Comparison of ENCODE assay signal across 24 mouse cellular contexts in the genomic region with DNA sequence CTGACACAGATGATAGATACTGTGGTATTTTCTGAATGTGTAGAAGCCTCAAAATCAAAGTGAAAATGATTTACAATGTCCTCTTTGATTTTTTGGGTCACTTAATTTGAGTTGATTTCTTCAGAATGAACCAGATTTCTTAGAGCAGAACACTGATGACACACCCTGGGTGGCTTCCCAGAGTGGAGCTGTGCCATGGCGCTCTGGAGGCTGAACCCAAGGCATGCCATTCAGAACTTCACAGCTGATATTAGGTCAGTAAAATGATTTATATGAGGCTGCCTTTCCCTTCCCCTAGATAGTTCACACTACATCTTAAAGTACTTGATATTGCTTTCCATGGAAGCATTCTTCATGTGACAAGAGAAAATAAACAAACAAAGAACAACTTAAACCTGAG. TPM values are rescaled to one million over a fixed set of nuclear protein-coding genes. Genes with fewer than 3 reads are reported as not detected.
DNase-seq lines count a peak whose midpoint lies in the region; ATAC-seq lines count a peak whose summit lies in the region.
"Had no signal": no experiment of that assay in that cellular context is flagged by ENCODE, and none has a peak within 500 bp of the region (broad histone marks: within the 10 kb centered on the region; RNA-seq: fewer than 3 reads in every experiment).

No protein-coding gene starts in this region.

- ATAC-seq in intestine, embryonic 16.5 days, result no peak
- ATAC-seq: midbrain, embryonic 13.5 days had no signal

- peak; percentile 9 to 36 for DNase-seq in adrenal gland, adult (ENCODE audit: inconsistent age in 2 of 2, low spot score in 1 of 2)
- no peak for DNase-seq in adrenal gland, postnatal 4 days (ENCODE audit: low spot score in 2 of 2)
- DNase-seq in heart, postnatal 36 days, result peak; percentile 9 to 15
- DNase-seq in heart, adult 11 months, result no peak
- DNase-seq in adrenal gland, adult 8-10 months, result peak; percentile 2
- DNase-seq in gastrocnemius, postnatal 14 days, result peak; percentile 28
- no peak for DNase-seq in frontal cortex, postnatal 25 days (ENCODE audit: low spot score in 2 of 2)
- DNase-seq: cerebellum, adult 11 months; kidney, adult 2 months; kidney, postnatal 10 days; liver; thymus, adult 18-20 months; thymus, postnatal 36 days had no signal

- no peak overlapping the region for H3K9ac ChIP-seq in intestine, embryonic 16.5 days (ENCODE audit: low read depth, low read length)
- H3K9ac ChIP-seq: embryonic facial prominence, embryonic 12.5 days; forebrain, embryonic 12.5 days; heart, embryonic 12.5 days; hindbrain, embryonic 12.5 days; liver, embryonic 15.5 days; midbrain, embryonic 13.5 days had no signal

- intact Hi-C loops in heart, postnatal 36 days (cut with DNase I), result no loop called here
- intact Hi-C loops in gastrocnemius, postnatal 14 days (cut with DNase I; ENCODE audit: low total_unique reads), result no loop called here

- no peak overlapping the region for H3K27ac ChIP-seq in intestine, embryonic 16.5 days (ENCODE audit: low read length)
- H3K27ac ChIP-seq: embryonic facial prominence, embryonic 12.5 days; forebrain, embryonic 12.5 days; hindbrain, embryonic 12.5 days; limb, embryonic 10.5 days; liver, embryonic 15.5 days; midbrain, embryonic 13.5 days had no signal

- H3K36me3 ChIP-seq in intestine, embryonic 16.5 days (ENCODE audit: control insufficient read depth, insufficient read depth, low read length), result no peaks in the 10 kb centered on the region
- H3K36me3 ChIP-seq: embryonic facial prominence, embryonic 12.5 days; forebrain, embryonic 12.5 days; heart, embryonic 12.5 days; hindbrain, embryonic 12.5 days; limb, embryonic 10.5 days; liver, embryonic 15.5 days; midbrain, embryonic 13.5 days had no signal

- no peaks in the 10 kb centered on the region for H3K27me3 ChIP-seq in intestine, embryonic 16.5 days (replicated peaks; ENCODE audit: control insufficient read depth, insufficient read depth, low read length)
- H3K27me3 ChIP-seq: embryonic facial prominence, embryonic 12.5 days; forebrain, embryonic 12.5 days; heart, embryonic 12.5 days; hindbrain, embryonic 12.5 days; liver, embryonic 15.5 days; megakaryocyte, embryonic 14.5 days; midbrain, embryonic 13.5 days had no signal

- H3K9me3 ChIP-seq in intestine, embryonic 16.5 days (ENCODE audit: control insufficient read depth, low read length), result no peaks in the 10 kb centered on the region
- H3K9me3 ChIP-seq: embryonic facial prominence, embryonic 12.5 days; forebrain, embryonic 12.5 days; heart, embryonic 12.5 days; hindbrain, embryonic 12.5 days; limb, embryonic 10.5 days; liver, embryonic 15.5 days; midbrain, embryonic 13.5 days had no signal

- H3K4me1 ChIP-seq in intestine, embryonic 16.5 days (ENCODE audit: control insufficient read depth, insufficient read depth, low read length), result no peaks in the 10 kb centered on the region
- H3K4me1 ChIP-seq: embryonic facial prominence, embryonic 12.5 days; forebrain, embryonic 12.5 days; hindbrain, embryonic 12.5 days; limb, embryonic 10.5 days; liver, embryonic 15.5 days; megakaryocyte, embryonic 14.5 days; midbrain, embryonic 13.5 days had no signal

- 89% methylated on average over 1 of the region's 1 CpGs for WGBS in intestine, embryonic 16.5 days

- H3K4me3 ChIP-seq in intestine, embryonic 16.5 days (ENCODE audit: low read length), result no peak overlapping the region
- H3K4me3 ChIP-seq: embryonic facial prominence, embryonic 12.5 days; forebrain, embryonic 12.5 days; heart, embryonic 12.5 days; hindbrain, embryonic 12.5 days; limb, embryonic 10.5 days; liver, embryonic 15.5 days; megakaryocyte, embryonic 14.5 days; midbrain, embryonic 13.5 days had no signal

- H3K4me2 ChIP-seq in intestine, embryonic 16.5 days (ENCODE audit: low read depth, low read length), result no peak overlapping the region
- H3K4me2 ChIP-seq: embryonic facial prominence, embryonic 12.5 days; forebrain, embryonic 12.5 days; heart, embryonic 12.5 days; hindbrain, embryonic 12.5 days; liver, embryonic 15.5 days; midbrain, embryonic 13.5 days had no signal

RNA-seq across cellular contexts. Expression of a gene that starts 23.0 kb away (rescaled TPM):
- total RNA-seq in adrenal gland, postnatal 4 days (2021), result 10 to 100 TPM; 20.0 to 20.3 TPM
- total RNA-seq in heart, postnatal 36 days (2021), result 1 to 10 TPM; 1.7 to 1.8 TPM
- 10 to 100 TPM in 2 of 4 experiments, 1 to 10 TPM in 2; 5.8 to 20.8 (median 13.6) TPM for total RNA-seq in adrenal gland, adult 8-10 months (2022)
- total RNA-seq in gastrocnemius, postnatal 14 days (2021), result 1 to 10 TPM; 2.7 to 3.8 TPM
- polyA plus RNA-seq in intestine, embryonic 16.5 days (2015; fragmentation: Nextera tagmentation; extraction: Ambion mirVana), result 1.7 and 2.0 TPM in 2 replicates
- total RNA-seq: granulocyte monocyte progenitor cell, adult 5-6 weeks; monocyte, adult 5-6 weeks had no signal

Comparison
In these comparisons a context has a peak if more than half of its experiments do, and no peak if none do; other contexts are left out.
1. DNase-seq: peak in adrenal gland, adult (2 of 2), heart, postnatal 36 days (2 of 2), adrenal gland, adult 8-10 months (single experiment) and gastrocnemius, postnatal 14 days (single experiment); none in adrenal gland, postnatal 4 days (0 of 2), heart, adult 11 months (single experiment) and frontal cortex, postnatal 25 days (0 of 2).